Mouse (Mus musculus) layer of hippocampus, adult 11-12 months (tissue): Measurements from ENCODE around the gene Rpl11.
"Not testable (repeated sequence)": the region's sequence is repeated elsewhere in the genome, so short reads cannot be mapped to it uniquely, and the experiment has no call there.

ENCODE experiments used
- DNase-seq: peaks from one replicate; pipeline ENCODE4 v3.0.0; 2022; ENCODE audit warnings: low spot score

The Rpl11 gene

DNA sequence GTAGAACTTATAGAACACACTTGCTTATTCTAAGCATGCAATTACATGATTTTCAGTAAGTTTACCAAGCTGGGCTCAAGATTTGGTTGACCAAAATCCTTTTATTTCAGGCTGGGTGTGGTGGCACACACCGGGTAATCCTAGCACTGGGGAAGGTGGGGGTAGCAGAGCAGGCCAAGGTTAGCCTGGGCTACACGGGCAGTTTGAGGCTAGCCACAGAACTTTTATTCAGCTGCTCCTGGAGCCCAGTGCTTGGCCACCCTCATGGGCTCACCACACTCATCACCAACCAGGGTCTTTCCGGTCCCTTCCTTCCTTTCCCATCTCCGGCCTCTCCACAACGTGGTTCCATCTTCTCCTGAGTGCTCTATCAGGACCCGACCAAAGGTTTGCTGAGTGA, 17.4 kb upstream of the Rpl11 start:
- DNase-seq = no peak

- peak; percentile 70 for DNase-seq
Observed at GRCm38 (mm10) chr4:136069954-136070353, 16.7 kb upstream of the Rpl11 start.

GRCm38 (mm10) chr4:136069313-136069712, 16.1 kb upstream of the Rpl11 start:
- no peak for DNase-seq

DNA sequence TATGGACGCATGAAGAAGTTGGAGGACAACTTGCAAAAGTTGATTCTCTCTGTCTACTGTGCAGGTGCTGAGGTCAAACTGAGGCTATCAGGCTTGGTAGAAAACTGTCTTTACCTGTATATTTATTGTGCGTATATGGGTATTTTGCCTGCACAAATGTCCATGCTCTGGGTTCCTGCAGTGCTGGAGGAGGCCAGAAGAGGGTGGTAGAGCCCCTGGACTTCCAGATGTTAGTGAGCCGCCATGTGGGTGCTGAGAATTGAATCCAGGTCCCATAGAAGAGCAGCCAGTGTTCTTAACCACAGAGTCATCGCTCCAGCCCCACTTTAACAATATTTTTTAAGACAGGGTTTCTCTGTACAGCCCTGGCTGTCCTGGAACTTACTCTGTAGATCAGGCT, 9.9 kb upstream of the Rpl11 start:
- DNase-seq = no peak

- not testable (repeated sequence) for DNase-seq
Observed at GRCm38 (mm10) chr4:136059800-136060488, 6.7 kb upstream of the Rpl11 start.

- DNase-seq = no peak
Observed at GRCm38 (mm10) chr4:136057916-136058315, 4.7 kb upstream of the Rpl11 start.

- no peak for DNase-seq
Observed at GRCm38 (mm10) chr4:136056030-136056429, 2.8 kb upstream of the Rpl11 start.

DNA sequence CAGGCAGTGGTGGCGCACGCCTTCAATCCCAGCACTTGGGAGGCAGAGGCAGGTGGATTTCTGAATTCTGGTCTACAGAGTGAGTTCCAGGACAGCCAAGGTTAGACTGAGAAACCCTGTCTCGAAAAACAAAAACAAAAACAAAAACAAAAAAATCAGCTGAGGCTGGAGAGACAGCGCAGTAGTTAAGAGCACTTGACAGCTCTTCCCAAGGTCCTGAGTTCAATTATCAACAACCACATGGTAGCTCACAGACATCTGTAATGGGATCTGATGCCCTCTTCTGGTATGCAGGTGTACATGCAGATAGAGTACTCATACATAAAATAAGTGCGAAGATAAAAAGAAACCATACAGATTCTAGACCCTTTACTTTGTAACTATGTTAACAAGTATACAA, 615 bp upstream of the Rpl11 start:
- DNase-seq = no peak

GRCm38 (mm10) chr4:136052534-136053246, 538 bp downstream of the Rpl11 start:
- peak; percentile 21 for DNase-seq

DNA sequence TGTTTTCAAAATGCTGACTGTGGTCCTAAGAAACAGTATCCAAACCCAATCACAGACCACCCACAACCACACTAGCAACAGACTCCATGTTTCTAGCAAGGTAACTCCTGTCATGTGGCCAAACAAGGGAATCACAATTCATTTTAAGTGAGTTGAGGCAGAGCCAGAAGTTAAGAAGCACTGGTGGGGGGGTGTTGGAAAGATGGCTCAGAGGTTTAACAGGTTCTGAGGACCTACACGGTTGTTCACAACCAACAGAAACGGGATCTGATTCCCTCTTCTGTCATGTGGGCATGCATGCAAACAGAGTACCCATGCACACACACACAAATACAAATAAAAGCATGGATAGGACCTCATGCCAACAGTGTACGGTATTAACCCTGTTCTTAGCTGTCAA, 1.2 kb downstream of the Rpl11 start:
- DNase-seq = no peak

DNA sequence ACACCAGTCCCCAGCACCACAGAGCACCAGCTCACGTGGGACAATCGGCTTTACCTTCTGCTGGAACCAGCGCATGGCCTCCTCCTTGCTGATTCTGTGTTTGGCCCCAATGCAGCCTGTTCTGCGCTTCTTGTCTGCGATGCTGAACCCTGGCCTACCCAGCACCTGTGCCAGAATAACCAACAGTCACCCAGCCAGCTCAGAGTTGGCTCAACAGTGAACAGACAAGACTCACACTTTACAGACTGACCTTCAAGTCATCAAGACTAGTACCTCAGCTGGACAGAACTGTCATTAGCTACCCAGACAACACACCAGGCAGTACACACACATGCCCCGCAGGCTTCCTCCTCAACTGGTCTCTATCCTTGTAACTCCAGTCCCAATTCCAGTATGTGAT, 3.0 kb downstream of the Rpl11 start:
- DNase-seq = no peak

DNA sequence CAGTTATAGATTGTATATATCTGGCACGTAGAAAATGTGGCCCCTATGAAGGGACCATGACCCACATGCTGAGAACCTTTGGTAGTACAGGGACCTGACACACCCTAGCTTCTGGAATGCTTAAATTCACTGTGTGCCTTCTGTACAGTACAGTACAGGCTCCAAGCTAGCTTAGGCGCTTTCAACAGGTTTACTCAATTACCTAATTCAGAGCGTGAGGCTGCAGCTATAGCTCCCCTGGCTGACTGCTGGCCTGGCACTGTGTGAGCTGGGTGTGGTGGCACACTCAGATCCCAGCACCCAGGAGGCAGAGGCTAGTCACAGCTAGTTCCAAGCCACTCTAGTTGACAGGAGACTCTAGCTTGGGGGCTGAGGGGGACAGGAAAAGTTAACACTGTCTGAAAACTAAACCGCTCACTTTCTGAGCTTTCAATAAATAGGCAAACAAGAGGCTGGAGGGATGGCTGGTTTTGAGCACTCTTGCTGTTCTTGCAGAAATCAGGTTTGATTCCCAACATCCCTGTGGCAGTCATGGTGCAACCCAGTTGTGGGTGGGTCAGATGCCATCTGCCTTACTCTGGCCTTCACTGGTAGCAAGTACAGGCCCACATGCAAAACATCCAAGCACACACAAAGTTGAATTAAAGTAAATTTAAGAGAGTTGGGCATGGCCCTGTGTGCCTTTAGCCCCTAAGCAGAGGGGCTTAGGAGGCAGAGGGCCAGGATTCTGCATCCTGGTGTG, 4.8 kb downstream of the Rpl11 start:
- no peak for DNase-seq

GRCm38 (mm10) chr4:136047626-136048025, 5.6 kb downstream of the Rpl11 start:
- DNase-seq = no peak

DNA sequence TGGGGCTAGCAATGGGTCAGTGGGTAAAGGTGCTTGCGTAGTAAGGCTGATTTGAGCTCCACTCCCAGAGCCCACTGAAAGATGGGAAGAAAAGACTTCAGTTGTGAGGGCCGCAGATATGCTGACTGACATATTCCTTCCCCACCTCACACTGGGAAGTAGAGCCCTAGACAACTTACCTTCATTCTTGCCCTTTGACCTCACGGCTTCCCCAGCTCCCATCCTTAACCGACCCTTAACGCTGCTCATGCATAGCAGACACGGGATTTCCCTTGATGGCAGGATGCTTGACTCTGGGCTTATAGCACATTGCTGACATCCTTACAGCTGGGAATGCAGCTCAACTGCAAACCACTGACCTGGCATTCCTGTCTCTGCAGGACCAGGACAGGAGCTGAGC, 6.3 kb downstream of the Rpl11 start:
- no peak for DNase-seq

DNA sequence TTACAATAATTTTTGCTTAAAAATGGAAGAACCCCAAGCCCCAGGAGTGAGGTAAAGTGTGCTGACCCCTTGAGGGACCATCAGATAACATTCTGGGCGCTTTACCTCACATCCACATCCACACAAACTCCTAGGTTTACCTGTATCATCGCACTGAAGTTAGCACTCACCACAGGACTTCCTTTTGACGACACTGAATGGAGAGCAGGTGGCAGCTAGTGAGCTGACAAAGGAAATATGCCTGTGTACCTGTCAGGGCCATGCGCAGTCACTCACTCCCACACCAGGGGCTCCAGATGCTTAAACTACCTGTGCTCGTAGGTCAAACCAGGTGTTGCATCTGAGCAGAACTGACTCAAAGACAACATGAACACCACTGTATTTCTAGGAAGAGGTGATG, 8.1 kb downstream of the Rpl11 start:
- DNase-seq = no peak

- DNase-seq = no peak
Observed at GRCm38 (mm10) chr4:136043784-136044400, 9.3 kb downstream of the Rpl11 start.

- DNase-seq = no peak
Observed at GRCm38 (mm10) chr4:136035078-136035477, 18.1 kb downstream of the Rpl11 start.

DNA sequence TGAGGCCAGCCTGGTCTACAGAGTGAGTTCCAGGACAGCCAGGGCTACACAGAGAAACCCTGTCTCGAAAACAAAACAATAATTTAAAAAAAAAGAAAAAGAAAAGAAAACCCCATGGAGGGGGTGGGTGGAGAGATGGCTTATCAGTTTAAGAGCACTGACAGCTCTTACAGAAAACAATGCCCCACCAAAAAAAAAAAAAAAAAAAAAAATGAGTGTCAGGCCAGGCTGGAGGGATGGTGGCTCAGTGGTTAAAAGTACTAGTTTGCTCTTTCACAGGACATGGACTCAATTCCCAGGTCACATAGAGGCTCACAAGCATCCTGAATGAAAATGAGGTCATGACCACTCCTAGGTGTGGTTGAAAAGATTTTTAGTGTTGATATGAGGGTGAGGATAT, 20.0 kb downstream of the Rpl11 start:
- DNase-seq = no peak

DNA sequence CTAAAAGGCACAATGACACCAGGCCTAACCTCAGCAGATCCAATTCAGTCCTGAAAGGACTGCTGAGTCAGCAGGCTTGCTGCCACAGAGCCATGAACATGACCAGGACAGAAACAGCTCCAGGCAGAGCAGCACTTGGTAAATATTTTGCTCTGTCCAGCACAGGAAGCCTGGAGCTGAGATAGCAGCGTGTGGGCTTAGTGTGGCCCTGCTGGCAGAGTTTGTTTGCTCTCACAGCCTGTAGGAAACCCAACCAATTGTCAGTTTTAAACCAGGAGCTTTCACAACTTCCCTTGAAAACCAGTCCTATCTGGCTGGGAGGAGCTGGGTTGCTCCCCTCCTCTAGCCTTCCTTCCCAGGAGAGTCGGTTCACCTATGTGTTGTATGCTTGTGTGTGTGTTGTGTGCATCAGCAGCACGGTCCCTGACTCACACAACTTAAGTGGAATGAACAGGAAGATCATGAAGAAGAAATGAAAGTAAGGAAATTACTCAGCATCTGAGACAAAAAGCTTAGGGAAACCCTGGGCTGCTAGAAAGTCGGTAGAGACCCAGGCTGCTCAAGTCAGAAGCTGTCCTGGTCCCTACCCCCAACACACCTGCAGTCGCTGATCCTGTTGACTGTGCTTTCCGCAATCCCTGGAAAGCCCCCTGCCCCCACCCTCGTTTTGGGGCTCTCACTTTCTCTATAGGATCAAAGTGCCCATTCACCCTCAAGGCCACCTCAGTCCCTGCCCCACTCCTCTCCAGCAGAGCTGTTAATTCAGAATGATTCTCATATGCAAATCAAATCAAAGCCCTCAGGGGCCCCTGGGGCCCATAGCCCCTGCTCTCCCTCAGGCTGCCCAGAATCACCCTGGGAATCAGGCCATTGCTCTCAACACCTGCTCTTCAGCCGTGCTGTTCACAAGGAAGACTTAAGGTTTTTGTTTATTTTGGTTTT, 22.0 kb downstream of the Rpl11 start:
- peak; percentile 25 for DNase-seq

DNA sequence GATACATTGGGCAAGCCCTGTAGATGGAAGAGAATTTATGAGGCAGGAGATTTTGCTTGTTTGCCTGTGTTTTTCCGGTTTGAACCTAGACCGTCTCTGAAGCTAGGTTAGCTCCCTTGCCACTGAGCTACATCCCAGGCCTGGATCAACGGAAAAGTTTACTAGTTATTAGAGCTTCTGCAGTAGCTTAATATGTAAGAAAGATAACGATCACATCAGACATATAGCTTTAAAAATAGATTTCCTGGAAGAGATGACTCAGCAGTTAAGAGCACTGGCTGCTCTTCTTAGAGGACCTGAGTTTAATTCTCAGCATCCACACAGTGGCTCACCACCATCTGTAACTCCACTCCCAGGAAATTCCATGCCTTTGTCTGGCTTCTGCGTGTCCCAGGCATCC, 24.5 kb downstream of the Rpl11 start:
- DNase-seq = no peak

DNA sequence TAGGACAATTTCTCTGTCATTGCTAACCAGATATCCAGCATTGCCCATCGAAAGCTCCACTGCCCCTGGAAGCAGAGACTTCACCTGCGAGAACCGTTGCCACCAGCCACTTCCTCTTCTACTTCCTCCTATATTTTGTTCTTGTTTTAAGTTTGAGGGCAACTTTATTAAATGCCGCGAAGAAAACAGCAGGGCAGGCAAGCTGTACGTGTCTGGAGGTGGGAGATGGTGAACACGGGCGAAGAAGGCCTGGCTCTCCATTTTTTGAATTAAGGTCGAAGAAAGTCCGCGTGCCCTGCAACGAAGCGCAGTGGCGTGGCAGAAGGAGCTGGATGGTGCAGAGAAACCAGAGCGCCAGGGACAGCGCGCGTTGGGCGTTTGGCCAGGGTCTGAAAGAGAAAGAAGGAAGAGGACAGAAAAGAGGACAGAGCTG, 25.1 kb downstream of the Rpl11 start:
- DNase-seq = no peak
